Mouse (Mus musculus): ENCODE measurements around the gene Them4.

- TF ChIP-seq CTCF (IDR thresholded peaks at IDR 0.05; ENCODE audit: low read depth) = no peak
- no peak for TF ChIP-seq EP300 (optimal IDR thresholded peaks at IDR 0.05)
Observed at GRCm38 (mm10) chr3:94310911-94311310, 1.0 kb downstream of the Them4 start.
